Mouse (Mus musculus): ENCODE measurements around the gene Chrna3.

DNA sequence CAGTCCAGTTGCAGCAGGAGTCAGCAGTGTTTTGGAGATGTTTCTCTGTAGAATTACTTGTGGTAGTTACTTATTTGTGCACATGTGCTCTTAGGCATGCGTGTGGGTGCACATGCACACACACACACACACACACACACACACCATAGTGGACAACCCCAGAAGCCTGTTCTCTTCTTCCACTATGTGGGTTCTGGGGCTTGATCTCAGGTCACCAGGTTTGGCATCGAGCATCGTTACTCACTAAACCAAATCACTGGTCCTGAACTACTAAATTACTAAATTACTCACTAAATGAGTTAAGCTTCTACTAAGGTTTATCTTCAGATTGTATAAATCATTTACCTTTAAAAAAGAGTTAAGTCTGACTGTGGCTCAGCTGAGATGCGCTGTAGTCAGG is 31.7 kb upstream of the Chrna3 start:
- no peak for TF ChIP-seq POLR2A (IDR thresholded peaks at IDR 0.05; ENCODE audit: low read depth, low read length)
- no peak for TF ChIP-seq CTCF (conservative IDR thresholded peaks at IDR 0.05; ENCODE audit: insufficient read depth, insufficient read length, low read depth, low read length)
